Mouse (Mus musculus): ENCODE results near the gene Zfp341.

- TF ChIP-seq USF2 (IDR thresholded peaks at IDR 0.05; ENCODE audit: borderline replicate concordance in 1 of 2, insufficient read depth in 1 of 2, low read depth in 1 of 2, low read length in 2 of 2) = no peak
- no peak for TF ChIP-seq MAZ (IDR thresholded peaks at IDR 0.05; ENCODE audit: low read depth, low read length)
- TF ChIP-seq ZMIZ1 (IDR thresholded peaks at IDR 0.05; ENCODE audit: low read depth, low read length) = no peak
- no peak for TF ChIP-seq NRF1 (IDR thresholded peaks at IDR 0.05; ENCODE audit: insufficient read depth, low read depth, low read length, poor library complexity, severe bottlenecking)
- no peak for TF ChIP-seq NELFE (IDR thresholded peaks at IDR 0.05; ENCODE audit: low read depth, low read length)
- no peak for TF ChIP-seq HCFC1 (IDR thresholded peaks at IDR 0.05; ENCODE audit: low read depth, low read length)
- no peak for TF ChIP-seq GATA1 (IDR thresholded peaks at IDR 0.05; ENCODE audit: low read depth, low read length)
- TF ChIP-seq CHD1 (IDR thresholded peaks at IDR 0.05; ENCODE audit: low read depth, low read length) = no peak
- no peak for TF ChIP-seq CTCF (IDR thresholded peaks at IDR 0.05 in 2 of 3, conservative IDR thresholded peaks at IDR 0.05 in 1 of 3; ENCODE audit: control insufficient read depth in 1 of 3, insufficient read depth in 1 of 3, low read depth in 2 of 3, low read length in 3 of 3, poor library complexity in 1 of 3, severe bottlenecking in 1 of 3)
- TF ChIP-seq EP300 (IDR thresholded peaks at IDR 0.05; ENCODE audit: low read depth in 1 of 2, low read length in 2 of 2) = no peak
- TF ChIP-seq TBP (IDR thresholded peaks at IDR 0.05; ENCODE audit: low read depth, low read length) = no peak
- no peak for TF ChIP-seq SIN3A (IDR thresholded peaks at IDR 0.05; ENCODE audit: low read length)
- no peak for TF ChIP-seq MYC (IDR thresholded peaks at IDR 0.05; ENCODE audit: low read depth, low read length)
- TF ChIP-seq MEF2A (IDR thresholded peaks at IDR 0.05; ENCODE audit: extremely low read depth, insufficient replicate concordance, low read depth, low read length, poor library complexity, severe bottlenecking) = no peak
Measured at GRCm38 (mm10) chr2:154651363-154651762, 38.3 kb downstream of the Zfp341 start, which contains the start of gene Chmp4b.
